14 mouse cellular contexts compared by ENCODE assay signal in genomic region chr12:61994294-61994693, GRCm38 (mm10).
DNase-seq lines count a peak whose midpoint lies in the region; ATAC-seq and TF ChIP-seq lines count a peak whose summit lies in the region.
"Had no signal": no experiment of that assay in that cellular context is flagged by ENCODE, and none has a peak within 500 bp of the region (broad histone marks: within the 10 kb centered on the region; RNA-seq: fewer than 3 reads in every experiment).

No protein-coding gene starts in this region.

- no peak for DNase-seq in liver, postnatal 0 days
- DNase-seq in liver (no peak), NIH3T3 (ENCODE audit: low read depth) (peak; percentile 9)
- peak; percentile 35 for DNase-seq in CD4-positive helper T cell, adult 2 months (ENCODE audit: low read depth, low spot score)
- DNase-seq in hindbrain, embryonic 11.5 days (ENCODE audit: low spot score), result no peak
- no peak for DNase-seq in kidney, postnatal 25 days
- DNase-seq: embryo, embryonic 11 days; heart, postnatal 4 days; kidney, adult 9 months; thymus, postnatal 4 days had no signal

- no peak for ATAC-seq in liver, postnatal 0 days
- ATAC-seq in megakaryocyte, adult 5-6 weeks (ENCODE audit: poor library complexity, severe bottlenecking), result peak; percentile 93
- ATAC-seq in hindbrain, embryonic 11.5 days (ENCODE audit: low FRiP score), result no peak
- ATAC-seq: Patski had no signal

- no peak overlapping the region for H3K4me2 ChIP-seq in liver, postnatal 0 days (ENCODE audit: low read depth, low read length)
- no peak overlapping the region for H3K4me2 ChIP-seq in hindbrain, embryonic 11.5 days (replicated peaks; ENCODE audit: low read depth, low read length)
- H3K4me2 ChIP-seq: limb, embryonic 12.5 days had no signal

- peak overlapping the region; percentile 2; the same call in 1 of the 2 replicates for H3K4me3 ChIP-seq in liver, postnatal 0 days (ENCODE audit: low read depth, low read length)
- no peak overlapping the region for H3K4me3 ChIP-seq in hindbrain, embryonic 11.5 days (ENCODE audit: low read depth, low read length)
- H3K4me3 ChIP-seq: forebrain, embryonic 10.5 days; limb, embryonic 12.5 days had no signal

- no peak for TF ChIP-seq EP300 in liver, postnatal 0 days (IDR thresholded peaks at IDR 0.05; ENCODE audit: low read depth)

- H3K27ac ChIP-seq in liver, postnatal 0 days (ENCODE audit: low read depth), result no peak overlapping the region
- no peak overlapping the region for H3K27ac ChIP-seq in hindbrain, embryonic 11.5 days (ENCODE audit: low read depth, low read length)
- H3K27ac ChIP-seq: forebrain, embryonic 10.5 days; limb, embryonic 12.5 days had no signal

- no peak for TF ChIP-seq CTCF in liver, postnatal 0 days (IDR thresholded peaks at IDR 0.05; ENCODE audit: low read depth)

- H3K4me1 ChIP-seq in liver, postnatal 0 days (ENCODE audit: insufficient read depth), result no peaks in the 10 kb centered on the region
- H3K4me1 ChIP-seq in hindbrain, embryonic 11.5 days (replicated peaks; ENCODE audit: control insufficient read depth, insufficient read depth, low read length), result no peaks in the 10 kb centered on the region
- H3K4me1 ChIP-seq: forebrain, embryonic 10.5 days; limb, embryonic 12.5 days had no signal

- no peak overlapping the region for H3K9ac ChIP-seq in liver, postnatal 0 days (replicated peaks)
- H3K9ac ChIP-seq in hindbrain, embryonic 11.5 days (ENCODE audit: low read depth, low read length), result no peak overlapping the region
- H3K9ac ChIP-seq: limb, embryonic 12.5 days had no signal

- H3K27me3 ChIP-seq in liver, postnatal 0 days (ENCODE audit: insufficient read depth, low read length), result no peaks in the 10 kb centered on the region
- H3K27me3 ChIP-seq in hindbrain, embryonic 11.5 days (ENCODE audit: control insufficient read depth, insufficient read depth, low read length), result no peaks in the 10 kb centered on the region
- H3K27me3 ChIP-seq: limb, embryonic 12.5 days; Patski had no signal

- WGBS in liver, postnatal 0 days (ENCODE audit: insufficient replicate concordance), result 48% methylated on average over 9 of the region's 9 CpGs
- 91% methylated on average over 9 of the region's 9 CpGs for WGBS in hindbrain, embryonic 11.5 days

- H3K36me3 ChIP-seq in liver, postnatal 0 days (replicated peaks; ENCODE audit: insufficient read depth, low read length), result no peaks in the 10 kb centered on the region
- no peaks in the 10 kb centered on the region for H3K36me3 ChIP-seq in hindbrain, embryonic 11.5 days (ENCODE audit: control insufficient read depth, insufficient read depth, low read length)
- H3K36me3 ChIP-seq: forebrain, embryonic 10.5 days; limb, embryonic 12.5 days had no signal

- no peaks in the 10 kb centered on the region for H3K9me3 ChIP-seq in liver, postnatal 0 days (ENCODE audit: low read length)
- no peaks in the 10 kb centered on the region; the same call in 1 of the 2 replicates for H3K9me3 ChIP-seq in hindbrain, embryonic 11.5 days (ENCODE audit: control insufficient read depth, low read length)
- H3K9me3 ChIP-seq: forebrain, embryonic 10.5 days had no signal

Comparison
In these comparisons a context has a peak if more than half of its experiments do, and no peak if none do; other contexts are left out.
1. DNase-seq: peak in CD4-positive helper T cell, adult 2 months (single experiment) and NIH3T3 (single experiment); none in liver, postnatal 0 days (single experiment), liver (single experiment), hindbrain, embryonic 11.5 days (single experiment) and kidney, postnatal 25 days (0 of 2).